Mouse (Mus musculus) lung, adult 2 months (tissue): Measurements from ENCODE around the gene Gm26558. TPM values are rescaled to one million over a fixed set of nuclear protein-coding genes. Genes with fewer than 3 reads are reported as not detected.

Experiments
- DNase-seq: peaks from one replicate; pipeline ENCODE4 v3.0.0; 2022
- H3K4me1 ChIP-seq: fragments of 200-500 bp; 2 replicates; pipeline ENCODE4 v1.6.1; 2011; ENCODE audit warnings: low read length; ENCODE audit not compliant: control insufficient read depth, insufficient read depth
- H3K4me3 ChIP-seq: fragments of 200-500 bp; replicated peaks from 2 replicates; pipeline ENCODE3; 2011; ENCODE audit warnings: low read depth, mild to moderate bottlenecking, control low read depth, low read length; ENCODE audit errors: extremely low read depth
- CTCF ChIP-seq: fragments of 200-500 bp; IDR thresholded peaks from 2 replicates; pipeline ENCODE4 v1.5.1; 2011; ENCODE audit warnings: mild to moderate bottlenecking, low read length, control low read depth; ENCODE audit not compliant: insufficient read depth
- POLR2A ChIP-seq: fragments of 200-500 bp; IDR thresholded peaks from 2 replicates; pipeline ENCODE4 v1.6.1; 2011; ENCODE audit warnings: low read depth, mild to moderate bottlenecking, control low read depth, low read length, borderline replicate concordance; ENCODE audit errors: extremely low read depth
- WGBS: fragments of 180-500 bp; shearing (Covaris S2); methylation state at CpG from one replicate; pipeline ENCODE4 v1.1.7; 2018; 5-methylcytosine and 5-hydroxymethylcytosine counted together
- polyA plus RNA-seq: library from polyadenylated mRNA; depleted of rRNA; stranded (reverse); fragments of >200 nt; gene quantifications from 2 replicates; pipeline ENCODE4 v1.2.3, GENCODE M21; 2012; rRNA removed

Gm26558 gene
- polyA plus RNA-seq: 0.47 and 1.2 TPM in 2 replicates

DNA sequence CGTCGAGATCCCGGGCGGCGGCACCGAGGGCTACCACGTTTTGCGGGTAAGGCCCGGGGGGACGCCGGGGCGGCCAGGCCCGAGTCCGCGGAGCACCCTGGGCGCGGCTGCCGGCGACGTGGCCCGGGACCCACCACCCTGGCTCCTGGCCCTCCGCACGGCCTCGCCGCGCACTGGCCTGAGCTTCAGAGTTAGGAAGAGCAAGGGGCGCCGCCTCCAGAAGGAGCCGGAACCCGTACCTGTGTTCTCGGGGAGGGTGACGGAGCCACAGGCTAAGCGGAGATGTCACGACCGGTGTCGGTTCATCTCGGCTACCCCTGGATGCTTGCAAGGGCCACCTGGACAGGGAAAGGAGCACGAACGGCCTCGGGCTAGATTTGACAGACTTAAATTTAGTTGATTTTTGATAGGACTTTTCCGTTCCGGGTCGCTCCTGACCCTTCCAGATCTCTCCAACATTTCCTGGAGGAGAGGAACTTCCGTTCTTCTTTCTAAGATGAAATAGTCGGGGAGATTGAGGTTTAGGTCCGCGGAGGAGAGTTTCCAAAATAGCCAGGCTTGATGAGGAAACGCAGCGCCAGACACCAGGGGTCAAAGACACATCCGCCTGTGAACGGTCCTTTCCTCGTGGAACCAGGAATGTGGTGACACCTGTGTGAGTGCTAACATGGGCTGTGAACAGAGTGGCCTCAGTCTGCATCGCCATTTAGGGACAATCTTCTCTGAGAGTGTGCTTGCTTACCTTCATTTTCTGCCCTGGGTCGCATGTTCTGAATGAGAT lies at the start of gene Gm26558:
Gene Gm26558 (minus strand): TSS at position 394 of the 781 bp plus-strand sequence.
- TF ChIP-seq CTCF (no peak), POLR2A (no peak)
- peak within 1 kb of the TSS; percentile 92 for H3K4me3 ChIP-seq
- DNase-seq: no peak
- peaks cover 19% of the 10 kb centered on the region for H3K4me1 ChIP-seq
- under 1% methylated on average over 45 of the region's 54 CpGs for WGBS

DNA sequence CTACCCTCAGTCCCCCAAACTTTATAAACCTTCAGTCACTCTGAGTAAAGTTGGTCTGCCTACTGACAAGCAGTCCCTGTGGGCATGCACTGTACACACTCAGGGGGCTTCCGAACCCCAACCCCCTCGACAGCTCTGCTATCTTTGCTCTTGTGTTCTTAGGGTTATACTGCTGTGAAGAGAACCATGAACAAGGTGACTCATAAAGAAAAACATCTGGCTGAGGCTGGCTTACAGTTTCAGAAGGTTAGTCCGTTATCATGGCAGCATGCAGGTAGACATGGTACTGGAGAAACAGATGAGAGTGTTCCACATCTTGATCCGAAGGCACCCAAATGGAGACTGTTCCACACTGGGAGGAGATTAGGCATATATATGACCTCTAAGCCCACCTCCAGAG lies 49.0 kb upstream of the Gm26558 start:
- no peak for DNase-seq
- Histone ChIP-seq H3K4me1 (no peaks in the 10 kb centered on the region), H3K4me3 (no peak overlapping the region)
- 91% methylated on average over 4 of the region's 4 CpGs for WGBS
- no peak for TF ChIP-seq CTCF
- no peak for TF ChIP-seq POLR2A

DNA sequence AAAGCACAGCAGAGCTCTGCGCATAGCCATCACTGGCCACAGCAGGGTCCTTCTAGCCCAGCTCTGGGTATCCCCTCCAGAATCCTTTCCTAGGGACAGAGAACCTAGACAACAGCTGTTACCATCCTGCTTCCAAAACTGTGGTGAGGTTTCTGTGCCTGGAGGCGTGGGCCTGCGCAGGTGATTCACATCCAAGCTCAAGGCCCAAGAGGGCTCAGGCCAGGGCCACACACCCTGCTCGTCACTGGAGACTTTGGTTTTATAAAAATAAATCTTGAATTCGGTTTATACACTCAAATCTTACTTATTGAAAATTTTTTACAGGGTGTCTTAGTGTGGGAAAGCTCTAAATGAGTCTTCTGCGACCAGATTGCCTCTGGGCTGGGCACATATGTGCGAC lies 48.3 kb upstream of the Gm26558 start:
- no peak overlapping the region for H3K4me3 ChIP-seq
- whole genome bisulfite sequencing: 92% methylated on average over 7 of the region's 7 CpGs
- H3K4me1 ChIP-seq: no peaks in the 10 kb centered on the region
- no peak for DNase-seq
- TF ChIP-seq POLR2A (no peak), CTCF (no peak)

GRCm38 (mm10) chr2:70708986-70709730 lies 47.2 kb upstream of the Gm26558 start:
- 77% methylated on average over 13 of the region's 13 CpGs for WGBS
- no peak for TF ChIP-seq CTCF
- no peak for TF ChIP-seq POLR2A
- Histone ChIP-seq H3K4me3 (no peak overlapping the region), H3K4me1 (peaks cover 3% of the 10 kb centered on the region; the same call in 1 of the 2 replicates)
- no peak for DNase-seq

DNA sequence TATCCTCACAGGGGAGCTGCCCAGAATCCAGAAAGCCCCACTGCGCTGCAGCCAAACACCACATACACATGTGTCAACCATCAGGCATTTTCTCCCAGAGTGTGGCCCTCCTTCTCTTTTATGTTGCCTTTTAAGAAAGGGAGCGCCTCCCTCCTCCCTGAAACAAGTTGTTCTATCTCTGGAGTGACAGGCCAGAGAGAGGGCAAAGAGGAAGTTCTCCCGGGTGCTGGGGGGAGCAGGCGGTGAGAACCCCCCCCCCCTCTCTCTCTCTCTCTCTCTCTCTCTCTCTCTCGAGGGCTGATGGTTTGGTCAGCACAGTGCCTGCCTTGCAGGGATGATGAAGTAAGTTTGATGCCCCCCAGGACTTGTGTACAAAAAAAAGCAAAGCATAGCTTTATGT lies 40.5 kb upstream of the Gm26558 start:
- 31% methylated on average over 5 of the region's 5 CpGs for WGBS
- no peak overlapping the region for H3K4me3 ChIP-seq
- peaks cover 3% of the 10 kb centered on the region; the same call in 1 of the 2 replicates for H3K4me1 ChIP-seq
- no peak for DNase-seq
- no peak for TF ChIP-seq POLR2A
- no peak for TF ChIP-seq CTCF

DNA sequence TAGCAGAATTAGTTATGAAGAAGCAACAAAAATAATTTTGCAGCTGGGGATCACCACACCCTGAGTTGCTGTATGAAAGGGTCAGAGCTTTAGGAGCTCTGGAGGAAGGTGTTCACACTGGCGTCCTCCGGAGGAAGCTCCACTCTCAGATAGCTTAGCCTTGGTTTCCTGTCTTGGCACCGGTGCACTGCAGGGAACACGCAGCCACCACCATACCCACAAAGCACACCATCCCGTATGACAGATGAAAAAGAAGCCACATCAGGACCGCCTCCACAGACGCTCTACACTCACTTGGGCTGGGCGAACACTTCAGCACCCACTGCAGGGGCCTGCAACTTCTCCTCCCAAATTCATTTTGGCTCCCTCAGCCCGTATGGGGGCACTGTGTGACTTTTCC lies 39.7 kb upstream of the Gm26558 start:
- H3K4me1 ChIP-seq: peaks cover 3% of the 10 kb centered on the region; the same call in 1 of the 2 replicates
- TF ChIP-seq POLR2A: no peak
- TF ChIP-seq CTCF: no peak
- DNase-seq: no peak
- WGBS: 35% methylated on average over 9 of the region's 9 CpGs
- no peak overlapping the region for H3K4me3 ChIP-seq

GRCm38 (mm10) chr2:70700851-70701250 lies 38.9 kb upstream of the Gm26558 start:
- TF ChIP-seq POLR2A (no peak), CTCF (no peak)
- Histone ChIP-seq H3K4me1 (peaks cover 3% of the 10 kb centered on the region; the same call in 1 of the 2 replicates), H3K4me3 (no peak overlapping the region)
- no peak for DNase-seq
- WGBS: 94% methylated on average over 3 of the region's 3 CpGs

- Histone ChIP-seq H3K4me3 (no peak overlapping the region), H3K4me1 (no peaks in the 10 kb centered on the region)
- TF ChIP-seq CTCF (no peak), POLR2A (no peak)
- no peak for DNase-seq
- 77% methylated on average over 10 of the region's 10 CpGs for WGBS
Measured at GRCm38 (mm10) chr2:70695712-70696111, 33.8 kb upstream of the Gm26558 start.

DNA sequence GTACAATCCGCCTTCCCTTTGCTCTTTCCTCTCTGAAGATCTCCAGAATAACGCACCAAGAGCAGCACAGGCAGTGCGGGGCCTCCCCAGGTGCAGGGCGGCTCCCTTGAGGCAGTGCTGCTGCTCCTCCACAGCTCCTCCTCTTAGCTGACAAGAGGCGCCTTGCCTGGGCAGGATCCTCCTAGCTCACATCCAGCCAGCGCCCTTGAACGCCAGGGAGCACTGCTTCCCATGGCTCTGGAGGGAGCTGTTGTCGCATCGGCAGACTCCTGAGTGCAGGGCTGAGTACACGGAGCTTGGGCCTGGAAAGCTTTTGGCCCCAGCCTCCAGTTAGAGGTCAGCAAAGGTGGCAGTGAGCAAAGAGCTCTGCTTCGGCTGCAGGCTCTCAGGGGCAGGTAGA lies 28.3 kb upstream of the Gm26558 start:
- Histone ChIP-seq H3K4me1 (no peaks in the 10 kb centered on the region), H3K4me3 (no peak overlapping the region)
- no peak for DNase-seq
- WGBS: 76% methylated on average over 11 of the region's 11 CpGs
- no peak for TF ChIP-seq CTCF
- TF ChIP-seq POLR2A: no peak

GRCm38 (mm10) chr2:70688454-70689078 lies 26.7 kb upstream of the Gm26558 start:
- no peak overlapping the region for H3K4me3 ChIP-seq
- H3K4me1 ChIP-seq: no peaks in the 10 kb centered on the region
- 95% methylated on average over 21 of the region's 21 CpGs for WGBS
- no peak for DNase-seq
- no peak for TF ChIP-seq CTCF
- no peak for TF ChIP-seq POLR2A
